Mouse (Mus musculus) heart, postnatal 36 days (tissue): Measurements from ENCODE around the gene Lrrc4c. TPM values are rescaled to one million over a fixed set of nuclear protein-coding genes. Genes with fewer than 3 reads are reported as not detected.

Experiments
- DNase-seq, 2 experiments: peaks; one replicate each; pipeline ENCODE4 v3.0.0; 2021 to 2022
- intact Hi-C: fragments of 180-260 bp; cut with DNase I; formaldehyde crosslinking; loops from one replicate; pipeline ENCODE4 v1.15.1; 2025
- total RNA-seq, 2 experiments: library from RNA; stranded (reverse); gene quantifications; 2 replicates each; pipeline ENCODE4 v1.2.3; 2021

Lrrc4c gene
- total RNA-seq, 2 experiments from 2014 or later: 0.30 to 0.31 TPM

DNA sequence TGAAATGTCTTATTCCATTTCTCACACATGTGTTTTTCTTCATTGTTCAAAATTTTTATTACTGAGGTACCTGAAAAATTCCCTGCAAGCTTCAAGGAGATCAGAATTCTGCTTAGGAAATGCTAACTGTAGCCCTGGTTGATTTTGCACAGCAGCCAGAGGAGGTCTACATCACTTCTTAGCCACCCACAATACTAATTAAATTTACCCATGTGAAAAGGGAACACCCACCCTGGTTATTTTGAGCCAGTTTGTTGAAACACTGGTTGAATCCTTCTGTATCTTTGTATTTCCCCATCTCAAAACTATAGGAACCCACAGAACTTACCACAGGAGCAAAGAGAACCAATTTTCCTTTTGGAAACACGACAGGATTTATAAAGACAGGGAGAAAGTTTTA, 191.0 kb downstream of the Lrrc4c start:
- intact Hi-C loops: no loop called here
- DNase-seq: no peak

- intact Hi-C loops: no loop called here
- DNase-seq: no peak
These were observed 219.5 kb downstream of the Lrrc4c start for GRCm38 (mm10) chr2:96537469-96537868.

GRCm38 (mm10) chr2:96547171-96547570, 229.2 kb downstream of the Lrrc4c start:
- no peak for DNase-seq
- intact Hi-C loops: no loop called here

DNA sequence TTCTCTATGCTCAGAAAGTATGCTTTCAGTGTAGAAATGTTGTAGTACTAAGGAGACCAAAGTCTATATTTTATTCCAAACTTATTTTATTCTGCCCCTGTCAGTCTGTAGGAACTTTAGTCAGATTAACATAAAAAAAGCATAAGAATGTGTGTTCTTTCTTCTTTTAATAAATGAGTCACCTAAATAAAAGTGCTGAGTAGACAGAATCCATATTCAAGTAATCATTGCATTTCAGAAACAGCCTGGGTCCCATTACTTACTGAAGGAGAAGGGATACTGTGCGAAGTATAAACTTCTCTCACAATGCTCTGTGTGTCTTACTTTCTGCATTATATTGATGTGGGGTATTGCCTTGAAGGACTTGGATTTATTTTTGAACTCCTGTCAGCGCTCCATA, 255.8 kb downstream of the Lrrc4c start:
- intact Hi-C loops: no loop called here
- no peak for DNase-seq

GRCm38 (mm10) chr2:96577701-96578100, 259.7 kb downstream of the Lrrc4c start:
- intact Hi-C loops: no loop called here
- DNase-seq: no peak

GRCm38 (mm10) chr2:96580136-96580733, 262.3 kb downstream of the Lrrc4c start:
- intact Hi-C loops: loop anchor here (10.0 kb wide), 1 partner anchor 885 kb away; no protein-coding TSS in a partner anchor
- no peak for DNase-seq

GRCm38 (mm10) chr2:96585665-96586064, 267.7 kb downstream of the Lrrc4c start:
- peak in 1 of 2 experiments; percentile 3 for DNase-seq
- intact Hi-C loops: loop anchor here (10.0 kb wide), 1 partner anchor 879 kb away; no protein-coding TSS in a partner anchor

- intact Hi-C loops: no loop called here
These were observed 286.8 kb downstream of the Lrrc4c start for GRCm38 (mm10) chr2:96604801-96605200.

GRCm38 (mm10) chr2:96614121-96614520, 296.2 kb downstream of the Lrrc4c start:
- intact Hi-C loops: no loop called here
- no peak for DNase-seq

More at GRCm38 (mm10) chr2:96604801-96605200, 286.8 kb downstream of the Lrrc4c start:
- no peak for DNase-seq

DNA sequence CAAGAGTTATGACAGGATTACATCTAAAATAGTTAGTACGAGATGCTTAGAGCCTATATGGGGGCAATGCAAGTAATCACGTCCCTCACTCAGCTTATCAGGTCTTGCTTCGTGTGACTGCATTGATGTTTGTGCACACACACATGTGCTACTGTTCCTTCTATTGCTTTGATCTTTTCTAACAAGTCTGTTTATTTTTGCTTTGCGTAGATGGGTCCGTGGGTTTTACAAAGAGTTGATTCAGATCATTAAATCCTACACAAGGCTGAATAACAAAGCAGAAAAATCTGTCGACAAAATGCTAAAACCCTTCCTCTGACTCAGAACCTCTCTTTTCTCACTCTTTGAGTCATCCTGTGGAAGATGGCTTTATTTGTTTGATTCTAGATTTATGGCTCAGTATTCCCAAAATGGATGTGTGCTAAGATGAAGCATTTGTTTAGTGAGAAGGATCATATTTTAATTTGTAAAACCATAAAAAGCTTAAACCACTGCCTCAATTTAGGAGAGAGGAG, 300.8 kb downstream of the Lrrc4c start:
- DNase-seq: no peak
- intact Hi-C loops: no loop called here

GRCm38 (mm10) chr2:96667113-96667512, 349.1 kb downstream of the Lrrc4c start:
- intact Hi-C loops: no loop called here
- DNase-seq: no peak

- intact Hi-C loops: no loop called here
- no peak for DNase-seq
These were observed 363.8 kb downstream of the Lrrc4c start for GRCm38 (mm10) chr2:96681806-96682205.

DNA sequence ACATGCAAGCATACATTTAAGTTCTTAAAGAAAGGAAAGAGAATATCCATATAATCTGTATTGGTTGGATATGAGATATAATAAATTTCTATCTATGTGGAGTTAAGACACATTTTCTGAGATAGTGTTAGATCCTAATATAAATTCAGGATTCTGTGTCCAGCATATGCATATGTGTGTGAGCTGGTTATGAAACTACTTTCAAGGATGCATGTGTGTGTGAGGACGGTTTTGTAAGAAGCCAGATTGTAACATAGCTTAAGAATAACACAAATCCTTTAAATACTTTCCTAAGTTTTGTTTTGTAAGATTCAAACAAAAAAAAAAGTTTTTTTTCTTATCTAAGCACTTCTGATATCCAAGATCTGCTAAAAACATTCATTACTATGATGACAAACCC, 367.4 kb downstream of the Lrrc4c start:
- no peak for DNase-seq
- intact Hi-C loops: no loop called here

GRCm38 (mm10) chr2:96705004-96705403, 387.0 kb downstream of the Lrrc4c start:
- intact Hi-C loops: no loop called here

DNA sequence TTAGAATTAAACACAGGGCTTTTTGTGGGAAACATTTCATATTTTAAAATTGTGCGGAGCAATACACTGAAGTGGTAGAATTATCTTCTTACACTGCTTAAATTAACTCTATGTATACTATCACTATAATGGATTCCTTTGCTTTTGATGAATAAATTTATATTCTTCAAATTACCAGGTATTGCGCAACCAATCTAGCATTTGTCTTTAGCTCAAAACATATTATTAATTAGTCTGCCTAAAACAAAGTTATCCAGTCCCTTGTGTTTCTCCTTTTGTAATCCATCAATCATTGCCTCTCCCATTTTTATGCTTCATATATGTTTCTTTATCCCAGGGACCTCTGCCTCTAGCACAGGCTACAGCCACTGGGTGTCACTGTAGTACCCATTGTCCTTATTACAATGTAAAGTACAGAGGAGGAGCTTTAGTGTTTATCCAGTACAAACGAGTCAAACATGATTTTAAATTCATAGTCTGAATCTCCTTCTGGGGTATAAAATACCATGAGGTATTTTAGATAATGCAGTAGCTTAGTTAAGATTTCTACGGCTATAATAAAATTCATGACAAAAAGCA, 389.9 kb downstream of the Lrrc4c start:
- intact Hi-C loops: no loop called here
- no peak for DNase-seq

More at GRCm38 (mm10) chr2:96705004-96705403, 387.0 kb downstream of the Lrrc4c start:
- no peak for DNase-seq

DNA sequence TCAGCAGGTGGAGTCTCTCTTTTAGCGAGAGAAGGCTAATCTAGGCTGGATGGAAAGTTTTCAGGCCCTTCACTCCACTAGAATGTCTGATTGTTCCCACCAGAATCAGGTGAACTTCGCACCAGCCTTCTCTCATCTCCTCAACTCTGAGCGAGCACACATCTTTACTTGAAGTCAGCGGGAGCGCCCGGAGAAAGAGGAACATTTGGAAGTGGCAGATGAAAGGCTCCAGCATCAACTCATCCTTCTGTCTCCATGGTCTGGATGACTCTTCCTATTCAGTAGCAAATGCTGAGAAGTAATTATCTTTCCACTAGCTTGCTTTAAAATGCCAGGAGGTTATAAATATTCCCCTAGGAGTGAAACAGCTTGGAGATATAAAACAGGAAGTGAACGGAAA, 396.6 kb downstream of the Lrrc4c start:
- no peak for DNase-seq
- intact Hi-C loops: no loop called here

- intact Hi-C loops: no loop called here
- DNase-seq: no peak
These were observed 399.4 kb downstream of the Lrrc4c start for GRCm38 (mm10) chr2:96717353-96717752.

DNA sequence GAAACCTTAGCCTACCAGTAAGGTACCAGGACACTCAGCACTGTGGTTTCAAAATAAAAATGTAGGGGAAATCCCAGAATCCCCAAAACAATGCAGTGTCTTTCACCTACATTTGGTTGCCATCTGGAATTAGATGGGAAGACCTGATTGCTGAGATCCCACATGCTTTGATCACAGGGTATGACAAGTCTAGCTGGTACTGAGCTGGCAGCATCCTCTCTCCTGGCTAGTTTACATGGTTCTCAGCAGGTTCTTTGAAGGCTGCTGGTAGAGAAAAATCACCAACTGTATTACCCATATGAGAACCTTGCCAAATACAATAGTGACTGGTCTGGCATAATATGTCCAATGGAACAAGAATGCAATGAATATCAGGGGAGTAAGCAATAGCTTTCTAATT, 405.4 kb downstream of the Lrrc4c start:
- no peak for DNase-seq
- intact Hi-C loops: no loop called here

GRCm38 (mm10) chr2:96736081-96736480, 418.1 kb downstream of the Lrrc4c start:
- DNase-seq: no peak
- intact Hi-C loops: no loop called here

- no peak for DNase-seq
- intact Hi-C loops: no loop called here
These were observed 437.1 kb downstream of the Lrrc4c start for GRCm38 (mm10) chr2:96755066-96755465.

GRCm38 (mm10) chr2:96757701-96758100, 439.7 kb downstream of the Lrrc4c start:
- DNase-seq: no peak
- intact Hi-C loops: no loop called here

DNA sequence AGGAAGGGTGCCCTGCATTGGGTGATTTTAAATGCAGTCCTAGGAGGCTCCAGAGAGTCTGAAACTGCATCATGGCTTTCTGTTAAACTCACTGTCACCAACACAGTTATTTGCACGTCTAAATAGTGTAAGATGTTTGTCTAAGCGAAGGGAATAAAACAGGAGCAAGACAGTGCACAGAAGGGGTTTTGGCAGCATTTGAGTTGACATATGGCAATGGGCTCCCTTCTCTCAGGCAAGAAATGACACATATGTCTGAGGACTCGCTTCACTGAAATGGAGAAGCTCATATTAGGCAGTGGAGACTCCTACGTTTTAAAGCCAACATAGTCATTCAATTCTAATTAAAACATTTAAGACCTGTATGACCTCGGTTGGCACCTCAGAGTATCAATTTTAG, 445.6 kb downstream of the Lrrc4c start:
- DNase-seq: no peak
- intact Hi-C loops: no loop called here
